Mouse (Mus musculus) C2C12 (cell line): Measurements from ENCODE around the gene Slc6a2.
A peak's percentile ranks its signal among the peaks of the same experiment; 100 is the strongest.

Experiments used
- CTCF ChIP-seq: IDR thresholded peaks from one replicate; pipeline ENCODE4 v1.5.1; 2011; ENCODE audit not compliant: control insufficient read depth, insufficient read depth, insufficient read length
- MYOG ChIP-seq: IDR thresholded peaks from one replicate; pipeline ENCODE4 v1.6.1; 2011; ENCODE audit not compliant: control insufficient read depth, insufficient read length; ENCODE audit errors: extremely low read depth

DNA sequence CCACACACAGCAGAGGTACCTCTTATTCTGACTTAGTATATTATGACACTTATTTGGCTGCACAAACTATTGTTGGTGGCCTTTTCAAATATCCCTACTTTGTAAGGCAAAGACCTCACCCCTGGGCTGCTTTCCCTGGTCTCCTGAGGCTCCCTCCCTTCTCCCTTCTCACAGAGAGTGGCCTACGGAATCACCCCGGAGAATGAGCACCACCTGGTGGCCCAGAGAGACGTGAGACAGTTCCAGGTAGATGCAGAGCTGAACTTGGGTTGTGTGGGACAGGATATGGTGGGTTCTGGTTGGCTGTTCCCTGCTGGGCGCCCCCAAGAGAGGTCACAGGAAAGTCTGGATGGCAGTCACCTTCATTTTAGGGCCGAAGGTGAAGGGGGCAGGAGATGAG is 37.0 kb downstream of the Slc6a2 start:
- TF ChIP-seq CTCF (peak; percentile 20), MYOG (no peak)
